In the genomic region with DNA sequence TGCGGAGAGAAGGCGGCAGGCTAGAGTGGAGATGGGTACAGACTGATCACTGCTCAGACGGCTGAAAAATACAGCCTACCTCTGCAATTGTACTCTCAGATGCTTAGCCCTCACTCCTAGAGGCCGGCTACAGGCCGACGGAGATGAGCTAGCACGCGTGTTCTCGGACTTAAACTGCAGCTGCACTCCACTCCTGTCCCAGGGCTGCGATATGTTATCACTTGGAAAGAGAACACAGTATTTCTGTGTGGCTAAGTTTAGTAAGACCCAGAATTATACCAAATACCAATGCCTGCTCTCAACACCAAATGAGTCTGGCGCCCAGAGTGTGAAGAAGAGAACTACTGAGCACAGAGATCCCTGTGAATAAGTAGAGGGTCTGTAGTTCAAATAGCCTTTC, we compare ENCODE assay signal across 18 mouse cellular contexts. TPM values are rescaled to one million over a fixed set of nuclear protein-coding genes. Genes with fewer than 3 reads are reported as not detected.
"Had no signal": no experiment of that assay in that cellular context is flagged by ENCODE, and none has a peak within 500 bp of the region (broad histone marks: within the 10 kb centered on the region; RNA-seq: fewer than 3 reads in every experiment).

No protein-coding gene starts in this region.

- H3K4me2 ChIP-seq: liver, embryonic 11.5 days; liver, embryonic 15.5 days; midbrain, embryonic 13.5 days; stomach, embryonic 15.5 days had no signal

- H3K9me3 ChIP-seq: limb, embryonic 10.5 days; liver, embryonic 15.5 days; midbrain, embryonic 13.5 days; stomach, embryonic 15.5 days had no signal

- H3K9ac ChIP-seq: liver, embryonic 15.5 days; midbrain, embryonic 13.5 days; stomach, embryonic 15.5 days had no signal

- H3K27ac ChIP-seq: limb, embryonic 10.5 days; liver, embryonic 15.5 days; midbrain, embryonic 13.5 days; stomach, embryonic 15.5 days had no signal

- H3K36me3 ChIP-seq: limb, embryonic 10.5 days; liver, embryonic 15.5 days; midbrain, embryonic 13.5 days; stomach, embryonic 15.5 days had no signal

- H3K4me1 ChIP-seq: liver, embryonic 15.5 days; midbrain, embryonic 13.5 days; stomach, embryonic 15.5 days had no signal

- DNase-seq: kidney, postnatal 25 days; lung, adult 2 months; lung, postnatal 36 days; right cerebral cortex, postnatal 14 days; thymus, adult 2 months; thymus, postnatal 25 days had no signal

- H3K27me3 ChIP-seq: midbrain, embryonic 13.5 days; stomach, embryonic 15.5 days had no signal

- ATAC-seq: lung, postnatal 0 days; midbrain, embryonic 13.5 days had no signal

- H3K4me3 ChIP-seq: left cerebral cortex, adult 2 months; limb, embryonic 10.5 days; liver, embryonic 15.5 days; midbrain, embryonic 13.5 days; stomach, embryonic 15.5 days had no signal

RNA-seq across cellular contexts. Expression of a gene that starts 23.0 kb away (rescaled TPM):
- total RNA-seq: layer of hippocampus, postnatal 25 days; megakaryocyte progenitor cell, adult 5-6 weeks; midbrain, postnatal 0 days had no signal
- polyA plus RNA-seq: limb, embryonic 10.5 days; midbrain, embryonic 13.5 days; midbrain, postnatal 0 days; neural tube, embryonic 14.5 days; testis, adult 2 months had no signal
